Mouse (Mus musculus): Measurements from ENCODE around the gene St8sia1. TPM values are rescaled to one million over a fixed set of nuclear protein-coding genes. Genes with fewer than 3 reads are reported as not detected.

The St8sia1 gene
- polyA plus RNA-seq, 1 experiment from 2014 or later, result 2.7 TPM

DNA sequence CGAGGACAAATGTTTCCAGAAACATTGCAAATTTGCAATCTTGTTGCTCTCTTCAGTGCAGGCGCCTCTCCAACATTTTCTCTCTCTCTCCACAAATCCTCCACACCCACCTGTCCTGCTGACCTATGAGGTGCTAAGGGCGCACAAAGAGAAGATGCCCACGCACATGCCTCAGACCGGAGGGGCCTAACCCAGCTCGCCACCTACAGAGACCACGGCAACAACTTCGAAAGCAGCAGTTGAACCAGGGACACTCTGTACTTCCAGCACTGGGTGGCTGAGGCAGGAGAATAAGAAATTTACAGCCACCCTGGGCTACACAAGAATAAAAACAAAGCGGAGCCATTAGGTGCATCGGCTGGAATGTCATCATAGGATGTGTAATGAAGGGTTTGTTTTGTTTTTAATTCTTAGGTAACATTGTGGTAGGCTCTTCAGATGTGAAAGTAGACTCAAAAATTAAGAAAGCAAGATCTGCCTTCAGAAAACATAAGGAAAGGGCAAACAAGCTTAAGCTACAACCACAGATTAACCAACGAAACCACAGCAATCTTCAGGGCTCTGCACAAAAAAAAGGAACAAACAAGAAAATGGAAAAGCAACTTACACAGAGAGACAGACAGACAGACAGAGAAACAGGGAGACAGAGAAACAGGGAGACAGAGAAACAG, 47.8 kb downstream of the St8sia1 start:
- Histone ChIP-seq H3K4me1 (ENCODE audit: control insufficient read depth, insufficient read depth, low read length) (no peaks in the 10 kb centered on the region), H3K27me3 (ENCODE audit: control insufficient read depth, insufficient read depth, low read length) (no peaks in the 10 kb centered on the region), H3K36me3 (replicated peaks; ENCODE audit: control insufficient read depth, insufficient read depth, low read depth, low read length) (no peaks in the 10 kb centered on the region), H3K4me3 (ENCODE audit: low read depth, low read length) (no peak overlapping the region), H3K27ac (replicated peaks; ENCODE audit: low read depth, low read length) (no peak overlapping the region), H3K4me2 (ENCODE audit: low read depth, low read length) (no peak overlapping the region), H3K9ac (replicated peaks; ENCODE audit: low read length) (no peak overlapping the region), H3K9me3 (replicated peaks; ENCODE audit: control insufficient read depth, low read length) (no peaks in the 10 kb centered on the region)
- 93% methylated on average over 11 of the region's 11 CpGs for WGBS
- ATAC-seq (replicated peaks; ENCODE audit: insufficient number of reproducible peaks, low FRiP score, low TSS enrichment, low read depth), result no peak
- DNase-seq (ENCODE audit: low spot score), result no peak

DNA sequence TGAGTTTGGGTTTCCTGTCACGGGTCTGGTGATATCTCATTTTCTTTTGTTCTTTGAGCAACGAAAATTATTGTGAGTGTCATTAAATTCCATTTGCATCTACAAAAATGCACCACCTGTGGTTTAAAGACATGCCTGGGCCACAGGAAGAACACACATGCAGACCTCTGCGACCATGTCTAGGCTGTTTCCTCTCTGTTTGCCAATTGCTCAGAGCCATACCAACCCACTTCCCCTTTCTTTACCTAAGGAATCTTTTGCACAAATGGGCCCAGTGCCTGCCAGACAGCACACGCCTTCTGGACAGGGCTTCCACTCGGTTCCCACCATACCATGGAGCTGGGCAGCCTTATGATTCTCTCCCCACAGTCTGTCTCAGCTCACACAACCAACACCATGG, 48.8 kb downstream of the St8sia1 start:
- no peaks in the 10 kb centered on the region for H3K27me3 ChIP-seq (ENCODE audit: control insufficient read depth, insufficient read depth, low read length)
- no peak overlapping the region for H3K4me3 ChIP-seq (ENCODE audit: low read depth, low read length)
- H3K9ac ChIP-seq (replicated peaks; ENCODE audit: low read length), result no peak overlapping the region
- DNase-seq (ENCODE audit: low spot score) (no peak), ATAC-seq (replicated peaks; ENCODE audit: insufficient number of reproducible peaks, low FRiP score, low TSS enrichment, low read depth) (no peak)
- no peak overlapping the region for H3K27ac ChIP-seq (replicated peaks; ENCODE audit: low read depth, low read length)
- H3K4me1 ChIP-seq (ENCODE audit: control insufficient read depth, insufficient read depth, low read length), result no peaks in the 10 kb centered on the region
- 81% methylated on average over 5 of the region's 5 CpGs for WGBS
- no peaks in the 10 kb centered on the region for H3K9me3 ChIP-seq (replicated peaks; ENCODE audit: control insufficient read depth, low read length)
- no peaks in the 10 kb centered on the region for H3K36me3 ChIP-seq (replicated peaks; ENCODE audit: control insufficient read depth, insufficient read depth, low read depth, low read length)
- no peak overlapping the region for H3K4me2 ChIP-seq (ENCODE audit: low read depth, low read length)

DNA sequence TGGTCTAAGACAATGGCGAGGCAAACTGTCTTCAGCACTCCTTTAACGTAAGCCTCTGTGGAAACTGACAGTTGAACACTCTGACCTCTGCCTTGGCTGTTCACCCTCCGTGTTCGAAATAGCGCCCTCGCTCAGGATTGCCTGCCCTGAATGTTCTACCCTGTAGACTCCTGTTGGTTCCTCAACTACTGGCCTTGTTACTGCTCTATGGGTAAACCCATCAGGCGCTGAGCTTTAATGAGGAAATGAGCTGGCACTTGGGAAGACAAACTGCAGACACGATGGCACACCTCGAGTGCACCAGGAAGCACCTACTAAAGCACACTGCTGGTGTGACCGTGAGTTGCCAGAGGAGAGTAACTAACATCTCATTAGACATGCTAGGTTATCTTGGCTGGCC, 49.6 kb downstream of the St8sia1 start:
- WGBS, result 87% methylated on average over 10 of the region's 10 CpGs

DNA sequence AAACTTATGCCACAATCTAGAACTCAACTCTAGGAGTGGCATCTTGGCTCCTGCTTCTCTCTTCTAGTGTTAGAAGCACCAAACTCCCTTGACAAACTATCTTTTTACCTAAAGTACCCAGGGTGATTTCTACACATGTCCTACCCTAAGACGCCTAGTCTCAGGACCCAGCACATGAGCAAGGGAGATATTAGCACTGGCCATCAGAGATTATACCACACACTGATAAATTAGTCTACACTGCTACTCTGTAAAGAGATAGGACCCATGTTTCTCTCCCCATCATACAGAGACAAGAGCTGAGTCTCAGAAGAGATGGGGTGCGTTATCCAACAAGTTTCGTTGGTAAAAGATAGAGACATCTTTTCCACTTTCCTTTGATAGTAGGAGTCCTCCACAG, 53.0 kb downstream of the St8sia1 start:
- Histone ChIP-seq H3K36me3 (replicated peaks; ENCODE audit: control insufficient read depth, insufficient read depth, low read depth, low read length) (no peaks in the 10 kb centered on the region), H3K4me3 (ENCODE audit: low read depth, low read length) (no peak overlapping the region), H3K4me2 (ENCODE audit: low read depth, low read length) (no peak overlapping the region), H3K27ac (replicated peaks; ENCODE audit: low read depth, low read length) (no peak overlapping the region), H3K9ac (replicated peaks; ENCODE audit: low read length) (no peak overlapping the region), H3K9me3 (replicated peaks; ENCODE audit: control insufficient read depth, low read length) (no peaks in the 10 kb centered on the region), H3K27me3 (ENCODE audit: control insufficient read depth, insufficient read depth, low read length) (no peaks in the 10 kb centered on the region), H3K4me1 (ENCODE audit: control insufficient read depth, insufficient read depth, low read length) (no peaks in the 10 kb centered on the region)
- 93% methylated on average over 3 of the region's 3 CpGs for WGBS
- ATAC-seq (replicated peaks; ENCODE audit: insufficient number of reproducible peaks, low FRiP score, low TSS enrichment, low read depth) (no peak), DNase-seq (ENCODE audit: low spot score) (no peak)

More for the DNA sequence above, 49.6 kb downstream of the St8sia1 start:
- Histone ChIP-seq H3K4me2 (ENCODE audit: low read depth, low read length) (no peak overlapping the region), H3K36me3 (replicated peaks; ENCODE audit: control insufficient read depth, insufficient read depth, low read depth, low read length) (no peaks in the 10 kb centered on the region), H3K27me3 (ENCODE audit: control insufficient read depth, insufficient read depth, low read length) (no peaks in the 10 kb centered on the region), H3K4me3 (ENCODE audit: low read depth, low read length) (no peak overlapping the region), H3K9me3 (replicated peaks; ENCODE audit: control insufficient read depth, low read length) (no peaks in the 10 kb centered on the region), H3K4me1 (ENCODE audit: control insufficient read depth, insufficient read depth, low read length) (no peaks in the 10 kb centered on the region), H3K27ac (replicated peaks; ENCODE audit: low read depth, low read length) (no peak overlapping the region), H3K9ac (replicated peaks; ENCODE audit: low read length) (no peak overlapping the region)
- DNase-seq (ENCODE audit: low spot score) (no peak), ATAC-seq (replicated peaks; ENCODE audit: insufficient number of reproducible peaks, low FRiP score, low TSS enrichment, low read depth) (no peak)

DNA sequence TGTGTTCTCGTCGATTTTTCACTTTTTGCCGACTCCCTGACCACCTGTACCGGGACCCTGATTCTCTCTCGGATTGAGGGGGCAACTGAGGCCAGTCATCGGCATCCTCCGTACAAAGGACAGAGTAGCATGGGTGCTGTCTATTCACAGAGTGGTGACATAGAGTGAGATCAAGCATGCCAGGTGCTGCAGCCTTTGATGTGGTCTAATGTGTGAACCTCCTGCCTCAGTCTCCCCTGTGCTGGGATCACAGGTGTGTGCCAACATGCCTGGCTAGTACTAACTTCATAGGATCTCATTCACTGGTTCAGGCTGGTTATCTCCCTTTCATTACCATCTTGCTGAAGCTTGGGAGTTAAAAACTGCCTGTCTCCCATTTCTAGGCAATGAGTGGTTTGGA, 53.5 kb downstream of the St8sia1 start:
- Histone ChIP-seq H3K4me3 (ENCODE audit: low read depth, low read length) (no peak overlapping the region), H3K36me3 (replicated peaks; ENCODE audit: control insufficient read depth, insufficient read depth, low read depth, low read length) (no peaks in the 10 kb centered on the region), H3K4me2 (ENCODE audit: low read depth, low read length) (no peak overlapping the region), H3K27me3 (ENCODE audit: control insufficient read depth, insufficient read depth, low read length) (no peaks in the 10 kb centered on the region), H3K27ac (replicated peaks; ENCODE audit: low read depth, low read length) (no peak overlapping the region), H3K4me1 (ENCODE audit: control insufficient read depth, insufficient read depth, low read length) (no peaks in the 10 kb centered on the region), H3K9me3 (replicated peaks; ENCODE audit: control insufficient read depth, low read length) (no peaks in the 10 kb centered on the region), H3K9ac (replicated peaks; ENCODE audit: low read length) (no peak overlapping the region)
- ATAC-seq (replicated peaks; ENCODE audit: insufficient number of reproducible peaks, low FRiP score, low TSS enrichment, low read depth), result no peak
- WGBS, result 94% methylated on average over 7 of the region's 7 CpGs
- no peak for DNase-seq (ENCODE audit: low spot score)

DNA sequence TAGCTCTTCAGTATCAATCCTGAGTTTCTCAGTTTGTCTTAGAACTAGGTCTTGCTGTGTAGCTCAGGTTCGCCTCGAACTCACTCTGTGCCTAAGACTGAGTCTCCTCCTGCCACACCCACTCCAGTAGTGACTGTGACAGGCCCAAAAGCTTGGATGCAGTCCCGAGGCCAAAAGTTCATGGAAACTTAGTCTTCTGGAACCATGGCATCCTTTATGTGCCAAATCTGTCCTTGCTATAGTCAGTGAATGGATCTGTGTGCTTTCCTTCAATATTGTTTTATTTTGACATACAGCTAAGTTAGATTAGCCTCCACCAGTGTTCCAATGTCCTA, 54.5 kb downstream of the St8sia1 start:
- no peak overlapping the region for H3K4me3 ChIP-seq (ENCODE audit: low read depth, low read length)
- ATAC-seq (replicated peaks; ENCODE audit: insufficient number of reproducible peaks, low FRiP score, low TSS enrichment, low read depth), result no peak

DNA sequence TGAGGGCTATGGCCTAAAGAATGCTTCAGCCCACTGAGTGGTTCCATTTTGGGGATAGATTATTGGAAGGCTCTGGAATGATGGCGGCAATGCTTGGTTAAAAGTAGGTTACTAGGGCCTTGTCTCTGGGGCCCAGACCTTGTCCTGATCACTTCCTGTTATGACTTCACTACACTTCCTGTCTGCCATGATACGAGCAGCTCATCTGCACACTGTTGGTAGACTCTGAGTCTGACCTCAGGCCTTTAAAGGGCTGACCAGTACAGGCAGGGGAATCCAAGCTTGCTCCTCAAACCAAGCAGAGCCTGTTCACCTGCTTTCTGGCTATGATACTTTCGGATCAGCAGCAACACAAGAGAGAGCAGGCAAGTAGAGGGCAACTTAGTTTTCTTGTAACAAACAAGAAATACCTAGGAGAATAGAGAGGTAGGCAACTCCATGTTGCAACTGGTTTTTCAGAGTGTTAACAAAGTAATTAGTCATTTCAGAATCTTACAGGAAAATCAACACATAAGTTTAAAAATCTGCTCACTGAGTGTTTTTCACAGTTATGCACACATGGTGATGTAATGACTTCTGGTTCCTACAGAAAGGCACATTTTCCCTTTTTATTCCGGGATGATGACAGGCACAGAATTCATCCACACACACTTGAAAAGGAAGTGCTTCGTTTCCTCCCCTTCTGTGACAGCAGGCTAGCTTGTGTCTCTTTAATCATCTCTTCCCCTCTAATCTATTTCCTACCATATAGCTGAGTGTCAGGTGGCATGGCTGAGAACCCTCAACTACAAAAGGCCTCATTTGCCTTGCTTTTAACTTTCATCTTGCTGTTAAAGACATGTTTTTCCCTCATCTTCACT, 55.1 kb downstream of the St8sia1 start:
- H3K9me3 ChIP-seq (replicated peaks; ENCODE audit: control insufficient read depth, low read length), result no peaks in the 10 kb centered on the region
- H3K4me2 ChIP-seq (ENCODE audit: low read depth, low read length), result no peak overlapping the region
- H3K4me3 ChIP-seq (ENCODE audit: low read depth, low read length), result no peak overlapping the region
- H3K9ac ChIP-seq (replicated peaks; ENCODE audit: low read length), result no peak overlapping the region
- DNase-seq (ENCODE audit: low spot score) (no peak), ATAC-seq (replicated peaks; ENCODE audit: insufficient number of reproducible peaks, low FRiP score, low TSS enrichment, low read depth) (no peak)
- no peaks in the 10 kb centered on the region for H3K4me1 ChIP-seq (ENCODE audit: control insufficient read depth, insufficient read depth, low read length)
- whole genome bisulfite sequencing, result 73% methylated on average over 5 of the region's 5 CpGs
- H3K27ac ChIP-seq (replicated peaks; ENCODE audit: low read depth, low read length), result no peak overlapping the region
- no peaks in the 10 kb centered on the region for H3K36me3 ChIP-seq (replicated peaks; ENCODE audit: control insufficient read depth, insufficient read depth, low read depth, low read length)
- H3K27me3 ChIP-seq (ENCODE audit: control insufficient read depth, insufficient read depth, low read length), result no peaks in the 10 kb centered on the region

More for the DNA sequence above, 54.5 kb downstream of the St8sia1 start:
- no peak overlapping the region for H3K9ac ChIP-seq (replicated peaks; ENCODE audit: low read length)
- H3K27me3 ChIP-seq (ENCODE audit: control insufficient read depth, insufficient read depth, low read length), result no peaks in the 10 kb centered on the region
- no peak overlapping the region for H3K4me2 ChIP-seq (ENCODE audit: low read depth, low read length)
- H3K36me3 ChIP-seq (replicated peaks; ENCODE audit: control insufficient read depth, insufficient read depth, low read depth, low read length), result no peaks in the 10 kb centered on the region
- no peak for DNase-seq (ENCODE audit: low spot score)
- no peaks in the 10 kb centered on the region for H3K4me1 ChIP-seq (ENCODE audit: control insufficient read depth, insufficient read depth, low read length)
- H3K9me3 ChIP-seq (replicated peaks; ENCODE audit: control insufficient read depth, low read length), result no peaks in the 10 kb centered on the region
- no peak overlapping the region for H3K27ac ChIP-seq (replicated peaks; ENCODE audit: low read depth, low read length)
- 88% methylated on average over 3 of the region's 3 CpGs for WGBS

DNA sequence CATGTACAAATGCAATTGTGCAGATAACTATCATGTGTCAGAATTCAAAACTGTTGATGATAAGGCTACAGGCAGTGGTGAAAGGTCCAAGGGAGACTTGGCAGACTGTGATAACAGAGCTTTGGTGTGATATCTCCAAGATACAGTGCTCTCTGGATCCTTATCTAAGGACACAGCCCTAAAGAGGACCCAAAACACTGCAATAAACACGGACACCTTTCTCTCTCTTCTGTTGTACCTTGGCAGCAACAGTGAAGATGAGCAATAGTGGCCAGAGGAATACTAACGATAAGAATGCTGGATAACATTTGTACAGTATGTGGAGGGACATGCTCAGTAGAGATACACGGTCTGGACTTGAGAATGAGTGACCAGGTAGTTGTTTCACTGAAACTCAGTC, 55.8 kb downstream of the St8sia1 start:
- no peaks in the 10 kb centered on the region for H3K36me3 ChIP-seq (replicated peaks; ENCODE audit: control insufficient read depth, insufficient read depth, low read depth, low read length)
- DNase-seq (ENCODE audit: low spot score) (no peak), ATAC-seq (replicated peaks; ENCODE audit: insufficient number of reproducible peaks, low FRiP score, low TSS enrichment, low read depth) (no peak)
- H3K4me1 ChIP-seq (ENCODE audit: control insufficient read depth, insufficient read depth, low read length), result no peaks in the 10 kb centered on the region
- H3K27me3 ChIP-seq (ENCODE audit: control insufficient read depth, insufficient read depth, low read length), result no peaks in the 10 kb centered on the region
- H3K9ac ChIP-seq (replicated peaks; ENCODE audit: low read length), result no peak overlapping the region
- no peak overlapping the region for H3K4me2 ChIP-seq (ENCODE audit: low read depth, low read length)
- H3K27ac ChIP-seq (replicated peaks; ENCODE audit: low read depth, low read length), result no peak overlapping the region
- 88% methylated on average over 3 of the region's 3 CpGs for whole genome bisulfite sequencing
- H3K9me3 ChIP-seq (replicated peaks; ENCODE audit: control insufficient read depth, low read length), result no peaks in the 10 kb centered on the region
- no peak overlapping the region for H3K4me3 ChIP-seq (ENCODE audit: low read depth, low read length)
